Mouse (Mus musculus) T-helper 1 cell (primary cell): ENCODE data around the gene Abca16.

Experiments
- in situ Hi-C: fragments of 300-600 bp; cut with MboI, MseI; formaldehyde crosslinking; loops from one replicate; pipeline ENCODE4 v1.15.1; 2025; ENCODE audit warnings: high pct_unique_total_duplicates

The Abca16 gene

GRCm38 (mm10) chr7:120409447-120409846 is at the start of gene Abca16:
Gene Abca16, plus strand, starts transcription at chr7:120409647.
- in situ Hi-C loops = no loop called here

GRCm38 (mm10) chr7:120361159-120361558 is 48.3 kb upstream of the Abca16 start:
- in situ Hi-C loops = no loop called here

GRCm38 (mm10) chr7:120412391-120412790 is 2.9 kb downstream of the Abca16 start:
- in situ Hi-C loops = no loop called here

GRCm38 (mm10) chr7:120426625-120427024 is 17.2 kb downstream of the Abca16 start:
- in situ Hi-C loops = no loop called here

GRCm38 (mm10) chr7:120431464-120431863 is 22.0 kb downstream of the Abca16 start:
- in situ Hi-C loops = no loop called here

GRCm38 (mm10) chr7:120503891-120504662 is 94.6 kb downstream of the Abca16 start:
- in situ Hi-C loops = no loop called here

GRCm38 (mm10) chr7:120504663-120504979 is 95.2 kb downstream of the Abca16 start:
- in situ Hi-C loops = no loop called here

GRCm38 (mm10) chr7:120534805-120535204 is 125.4 kb downstream of the Abca16 start:
- in situ Hi-C loops = loop anchor here (10.0 kb wide), 1 partner anchor 880 kb away; no protein-coding TSS in a partner anchor

GRCm38 (mm10) chr7:120552479-120553180 is 143.2 kb downstream of the Abca16 start:
- in situ Hi-C loops = no loop called here

GRCm38 (mm10) chr7:120553181-120553551 is 143.7 kb downstream of the Abca16 start:
- in situ Hi-C loops = no loop called here

- in situ Hi-C loops = no loop called here
These were observed 157.9 kb downstream of the Abca16 start for GRCm38 (mm10) chr7:120567366-120567765.

GRCm38 (mm10) chr7:120576520-120576919 is 167.1 kb downstream of the Abca16 start:
- in situ Hi-C loops = no loop called here
